Mouse (Mus musculus) kidney, adult 18-20 months (tissue): ENCODE data around the gene 4930578G10Rik.
A peak's percentile ranks its signal among the peaks of the same experiment; 100 is the strongest.
"Not testable (repeated sequence)": the region's sequence is repeated elsewhere in the genome, so short reads cannot be mapped to it uniquely, and the experiment has no call there.

ENCODE experiments used
- DNase-seq: peaks from one replicate; pipeline ENCODE4 v3.0.0; 2021

Gene 4930578G10Rik

DNA sequence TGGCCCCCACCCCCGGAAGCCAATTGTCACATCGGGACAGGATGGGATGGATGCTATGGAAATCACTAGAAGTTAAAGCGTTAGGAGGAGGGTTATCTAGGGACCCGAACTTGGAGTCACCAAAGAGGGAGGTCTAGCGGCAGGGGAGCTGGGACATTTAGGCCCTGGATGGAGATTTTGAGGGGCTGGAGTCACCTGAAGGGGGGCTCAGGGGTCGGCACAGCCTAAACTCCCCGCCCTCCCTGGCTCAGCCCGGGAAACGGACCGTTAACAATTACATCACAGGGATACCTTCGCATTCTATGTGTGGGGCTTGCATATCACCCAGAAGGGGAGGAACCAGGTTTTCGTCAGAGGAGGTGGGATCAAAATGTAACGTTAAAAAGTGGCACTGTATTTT, at the start of gene 4930578G10Rik:
4930578G10Rik (plus strand) TSS at position 301 of the 400 bp plus-strand sequence.
- DNase-seq = not testable (repeated sequence)

DNA sequence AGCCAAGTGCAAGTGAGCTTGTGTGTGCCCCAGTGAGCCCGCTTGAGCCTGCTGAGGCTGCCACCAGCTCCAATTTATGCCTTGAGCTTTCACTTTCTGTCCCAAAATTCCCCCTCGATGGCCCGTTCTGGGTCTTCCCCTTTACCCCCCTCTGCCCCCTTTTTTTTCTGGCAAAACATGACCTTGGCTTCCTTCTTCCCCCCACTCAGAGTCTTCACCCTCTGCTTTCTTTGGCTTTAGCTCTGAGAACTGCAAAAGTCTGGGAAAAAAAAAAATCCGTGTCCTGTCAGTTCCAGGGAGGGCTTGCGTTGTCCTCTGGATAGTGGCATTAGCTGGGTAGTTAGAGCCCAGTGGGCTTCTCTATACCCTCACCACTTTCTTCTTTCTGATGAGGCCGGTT, 21.1 kb downstream of the 4930578G10Rik start, which contains the start of gene Ccl19:
Ccl19 (minus strand) TSS at position 101 of the 400 bp plus-strand sequence.
- not testable (repeated sequence) for DNase-seq

DNA sequence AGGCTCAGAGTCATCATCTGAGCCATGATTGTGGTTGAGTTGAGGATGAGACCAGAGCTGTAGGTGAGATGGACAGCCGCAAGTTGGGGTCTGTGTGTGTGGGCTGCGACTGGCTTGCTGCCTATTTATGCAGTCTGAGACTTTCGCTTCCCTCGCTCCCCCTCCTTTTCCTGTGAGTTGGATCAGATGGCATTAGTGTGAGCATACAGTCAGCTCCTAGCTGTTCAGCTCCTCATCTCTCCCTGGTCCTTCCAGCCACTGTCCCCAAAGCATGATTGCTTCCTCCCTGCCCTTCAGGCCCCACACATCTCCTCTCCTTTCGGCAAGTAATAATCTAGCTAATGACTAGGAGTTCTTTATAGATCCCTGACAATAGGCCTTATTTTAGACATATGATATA, 38.5 kb downstream of the 4930578G10Rik start, which contains the start of gene Ccl21a:
Ccl21a (minus strand) TSS at position 101 of the 400 bp plus-strand sequence.
- not testable (repeated sequence) for DNase-seq

GRCm38 (mm10) chr4:42853788-42854187, 118.4 kb downstream of the 4930578G10Rik start, which contains the start of gene Fam205a1:
TSS of gene Fam205a1 (minus strand) at chr4:42853888.
- not testable (repeated sequence) for DNase-seq

DNA sequence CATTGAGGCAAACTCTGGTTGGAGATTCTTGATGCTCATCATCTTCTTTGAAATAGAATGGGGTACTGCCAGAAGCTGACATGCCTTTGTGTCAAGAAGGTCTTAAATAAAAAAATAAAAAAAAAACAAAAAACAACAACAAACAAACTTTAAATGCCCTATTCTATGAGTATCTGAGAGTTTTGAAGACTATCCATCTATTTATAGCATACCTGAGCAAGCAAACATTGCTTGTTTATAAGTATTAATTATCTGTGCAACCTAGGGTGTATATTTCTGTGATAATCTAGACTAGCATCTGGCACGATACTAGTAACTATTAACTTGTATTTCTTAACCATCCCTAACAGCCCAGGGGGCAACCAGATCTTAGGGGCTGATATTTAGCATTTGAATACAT, 121.3 kb downstream of the 4930578G10Rik start, which contains the start of gene Gm12394:
Gm12394 (minus strand) TSS at position 101 of the 400 bp plus-strand sequence.
- DNase-seq = not testable (repeated sequence)

DNA sequence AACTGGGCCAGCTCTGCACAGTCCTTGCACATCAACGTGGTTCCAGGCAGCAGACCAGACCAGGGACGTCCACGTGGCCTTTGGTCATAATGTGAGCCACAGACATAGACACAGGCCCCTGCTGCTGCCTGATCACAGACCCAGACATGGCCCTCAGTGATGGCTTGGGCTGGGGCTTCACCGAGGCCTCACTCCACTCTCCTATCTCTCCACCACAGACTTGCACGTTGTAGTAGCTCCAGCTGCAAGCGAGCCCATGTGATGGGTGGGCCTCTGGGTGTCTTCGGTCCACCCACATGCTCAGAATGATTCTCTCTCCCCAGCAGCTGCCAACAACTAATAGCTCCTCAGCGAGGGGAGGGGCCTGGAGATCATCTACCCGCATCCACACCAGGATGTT, 125.1 kb downstream of the 4930578G10Rik start:
- not testable (repeated sequence) for DNase-seq

- DNase-seq = not testable (repeated sequence)
These were observed 128.1 kb downstream of the 4930578G10Rik start for GRCm38 (mm10) chr4:42863487-42863886.

DNA sequence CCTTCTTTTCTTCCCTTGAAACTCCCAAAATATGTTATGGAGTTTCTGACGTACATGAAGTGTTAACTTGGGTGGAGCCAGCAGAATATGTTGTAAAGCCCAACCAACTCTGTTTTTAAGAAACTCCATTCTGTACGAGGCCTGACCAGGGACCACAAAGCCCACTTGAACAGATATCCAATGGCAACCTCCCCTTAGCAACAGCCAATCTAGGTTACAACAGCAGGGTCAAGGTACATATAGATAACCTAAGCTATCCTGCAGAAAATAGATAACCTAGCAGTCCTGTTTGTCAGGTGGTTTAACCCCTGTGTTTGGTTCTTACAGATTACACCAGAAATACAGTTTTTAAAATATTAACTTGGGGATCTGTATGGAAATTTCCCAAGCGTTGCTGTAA, 132.0 kb downstream of the 4930578G10Rik start:
- DNase-seq = no peak

GRCm38 (mm10) chr4:42868193-42868592, 132.8 kb downstream of the 4930578G10Rik start:
- no peak for DNase-seq

GRCm38 (mm10) chr4:42870748-42871147, 135.4 kb downstream of the 4930578G10Rik start:
- DNase-seq = no peak

- no peak for DNase-seq
These were observed 136.8 kb downstream of the 4930578G10Rik start for GRCm38 (mm10) chr4:42872151-42872550.

DNA sequence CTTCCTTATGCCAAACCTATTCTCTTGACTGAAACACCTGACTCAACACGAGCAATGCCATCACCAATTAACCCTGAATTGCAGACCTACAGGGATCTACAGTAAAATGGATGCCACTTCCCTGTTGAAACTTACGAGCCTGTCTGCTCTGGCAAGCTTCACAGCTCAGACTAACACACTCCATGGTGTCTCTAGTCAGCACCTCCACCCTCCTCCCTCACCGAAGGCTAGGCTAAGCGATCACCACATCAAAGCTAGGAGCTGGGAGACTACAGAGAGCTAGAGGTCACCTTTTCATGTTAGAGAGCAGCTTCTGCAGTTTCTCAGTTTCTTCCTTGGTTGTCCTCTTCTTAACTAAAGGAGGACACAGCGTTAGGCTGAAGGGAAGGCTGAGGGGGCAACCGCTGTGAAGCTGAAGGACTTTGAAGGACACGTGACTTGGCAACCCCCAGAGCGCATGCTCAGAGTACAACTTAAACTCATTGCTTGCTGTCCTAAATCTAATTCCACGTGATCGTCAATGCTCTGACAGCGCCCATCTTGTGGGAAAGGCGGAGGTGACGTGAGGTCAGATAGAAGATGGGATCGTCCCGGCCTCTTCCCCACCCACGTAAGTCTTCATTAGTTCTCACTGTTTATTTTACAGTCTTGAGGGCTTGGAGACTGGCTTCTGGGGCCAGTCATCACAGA, 137.5 kb downstream of the 4930578G10Rik start:
- DNase-seq = no peak

GRCm38 (mm10) chr4:42874134-42874533, 138.8 kb downstream of the 4930578G10Rik start, which contains the start of gene Fam205c:
TSS of gene Fam205c (minus strand) at chr4:42874234.
- no peak for DNase-seq

- DNase-seq = peak; percentile 43
These were observed 141.4 kb downstream of the 4930578G10Rik start for GRCm38 (mm10) chr4:42876586-42877291.

GRCm38 (mm10) chr4:42877657-42878056, 142.3 kb downstream of the 4930578G10Rik start:
- DNase-seq = no peak

DNA sequence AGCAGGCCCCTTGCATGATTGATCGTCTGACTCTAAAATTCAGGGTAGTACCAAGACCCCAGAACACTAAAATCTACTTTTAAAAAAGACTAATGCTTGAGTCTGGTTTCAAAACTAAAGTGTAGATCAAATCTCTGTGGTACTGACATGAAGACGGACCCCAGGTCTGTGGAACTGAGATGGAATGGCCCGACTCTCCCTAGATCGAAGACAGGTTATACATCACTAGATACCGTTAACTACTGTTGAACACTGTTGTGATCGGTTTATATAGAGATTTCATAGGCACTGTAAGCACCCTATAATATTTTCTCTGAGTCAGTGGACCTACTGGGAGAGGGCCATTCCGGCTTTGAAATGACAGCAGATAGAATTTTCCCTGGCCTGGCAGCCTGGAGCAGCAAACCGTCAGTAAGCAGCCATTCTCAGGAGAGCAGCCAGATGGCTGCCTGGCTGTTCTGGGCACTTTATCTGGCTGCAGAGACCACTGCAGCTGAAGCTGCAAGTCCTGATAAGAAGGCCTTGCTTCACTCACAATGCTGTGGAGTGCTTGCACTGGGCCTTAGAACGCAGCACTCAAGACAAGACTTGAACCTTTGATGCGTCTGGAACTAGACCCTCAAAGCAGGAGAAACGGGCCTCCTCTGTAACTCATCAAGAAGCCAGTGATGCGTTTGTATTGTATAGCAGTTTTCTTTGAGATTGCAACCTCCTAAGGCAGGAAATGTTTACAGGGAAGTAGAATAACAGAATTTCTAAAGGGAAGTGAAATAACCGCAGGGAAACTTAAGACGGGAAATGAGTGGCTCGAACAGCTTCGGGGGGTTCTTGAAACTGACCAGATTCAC, 144.7 kb downstream of the 4930578G10Rik start:
- no peak for DNase-seq

- DNase-seq = no peak
These were observed 145.3 kb downstream of the 4930578G10Rik start for GRCm38 (mm10) chr4:42880677-42880948.

DNA sequence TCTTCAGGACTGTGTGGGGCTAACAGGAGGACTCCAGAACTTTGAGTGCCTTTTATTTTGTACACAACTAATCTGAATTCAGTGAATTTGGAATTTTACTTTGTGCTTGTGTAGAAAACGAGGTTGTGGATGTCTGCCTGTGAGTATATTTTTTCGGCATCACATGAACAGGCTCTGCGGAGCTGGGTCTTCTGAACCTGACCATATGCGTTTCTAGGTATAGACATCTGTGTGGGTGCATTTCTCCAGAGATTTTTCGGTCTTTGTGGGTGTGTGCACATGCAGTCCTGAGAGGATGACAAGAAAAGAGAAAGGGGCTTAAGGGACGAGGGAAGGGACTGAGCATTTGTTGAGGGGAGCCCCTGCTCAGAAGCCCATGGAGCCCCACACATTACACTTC, 151.6 kb downstream of the 4930578G10Rik start:
- DNase-seq = no peak

- DNase-seq = no peak
These were observed 153.5 kb downstream of the 4930578G10Rik start for GRCm38 (mm10) chr4:42888806-42889205.

DNA sequence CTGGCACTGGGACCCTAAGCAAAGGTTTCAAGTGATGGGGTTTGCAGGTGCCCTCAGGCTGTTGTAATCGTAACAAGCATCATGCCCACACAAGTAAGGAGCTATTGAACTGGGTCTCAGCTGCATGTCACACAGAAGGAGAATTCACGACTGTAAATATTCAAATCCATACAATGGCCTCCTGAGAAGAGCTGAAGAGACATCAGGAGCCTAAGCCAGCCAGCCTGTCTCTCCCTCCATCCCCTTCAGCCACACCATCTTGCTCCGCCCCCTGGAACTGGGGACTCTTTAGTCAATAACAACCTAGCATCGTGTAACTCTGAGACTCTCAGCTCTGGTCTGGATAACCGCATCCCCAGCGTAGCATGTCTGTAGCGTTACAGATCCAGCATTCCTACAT, 155.8 kb downstream of the 4930578G10Rik start:
- DNase-seq = no peak

DNA sequence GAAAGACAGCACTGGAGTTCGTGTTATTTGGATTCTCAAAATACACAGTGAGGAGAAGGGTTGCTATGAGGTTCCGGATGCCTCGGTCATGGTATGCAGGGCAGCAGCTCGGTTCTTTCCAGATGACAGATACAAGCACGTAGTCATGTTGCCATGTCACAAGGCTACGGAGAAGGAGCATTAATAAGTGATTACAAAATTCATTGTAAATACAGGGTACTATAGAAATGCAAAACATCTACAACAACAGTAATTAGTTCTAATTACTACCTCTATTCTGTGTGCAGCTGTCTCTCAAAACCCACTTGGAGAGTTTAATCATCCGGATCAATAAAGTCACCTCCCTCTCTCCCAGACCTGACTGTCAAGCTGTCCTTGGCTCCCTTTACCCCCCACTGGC, 159.8 kb downstream of the 4930578G10Rik start:
- DNase-seq = no peak
